Mouse (Mus musculus) urinary bladder, postnatal 0 days (tissue): ENCODE measurements around the gene Olfr723. TPM values are rescaled to one million over a fixed set of nuclear protein-coding genes. Genes with fewer than 3 reads are reported as not detected.

ENCODE experiments used
- polyA plus RNA-seq: library from polyadenylated mRNA; unstranded; fragments of >200 nt; fragmentation: Nextera tagmentation; extraction: Ambion mirVana; gene quantifications from 2 replicates; pipeline ENCODE4 v1.2.1, GENCODE M21; 2015

Gene Olfr723
- polyA plus RNA-seq: not detected in 2 replicates

DNA sequence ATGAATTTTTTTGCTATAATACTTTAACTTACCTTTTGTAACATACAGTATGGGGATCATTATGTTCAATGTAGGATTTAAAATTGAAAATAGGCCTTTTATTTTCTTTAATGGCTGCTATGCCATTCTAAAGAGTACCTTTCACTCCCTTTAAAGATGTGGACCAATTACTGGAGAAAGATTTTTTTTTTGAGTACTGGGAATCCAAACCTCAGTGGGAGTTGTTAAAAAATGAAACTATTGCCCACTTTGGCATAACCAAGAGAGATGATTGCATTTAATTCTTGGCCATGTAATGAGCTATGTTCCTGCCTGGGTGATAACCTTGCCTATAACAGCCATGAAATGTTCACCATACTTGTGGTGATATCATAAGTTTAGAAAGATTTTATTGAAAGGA, at the start of gene Olfr723:
Gene Olfr723, minus strand, starts transcription at position 101 of the 400 bp plus-strand sequence.

DNA sequence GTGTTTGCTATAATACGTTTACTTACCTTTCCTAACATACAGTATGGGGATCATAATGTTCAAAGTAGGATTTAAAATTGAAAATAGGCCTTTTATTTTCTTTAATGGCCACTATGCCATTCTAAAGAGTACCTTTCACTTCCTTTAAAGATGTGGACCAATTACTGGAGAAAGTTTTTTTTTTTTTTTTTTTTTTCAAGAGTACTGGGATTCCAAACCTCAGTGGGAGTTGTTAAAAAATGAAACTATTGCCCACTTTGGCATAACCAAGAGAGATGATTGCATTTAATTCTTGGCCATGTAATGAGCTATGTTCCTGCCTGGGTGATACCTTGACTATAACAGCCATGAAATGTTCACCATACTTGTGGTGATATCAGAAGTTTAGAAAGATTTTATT, 31.6 kb upstream of the Olfr723 start, which contains the start of gene Olfr724:
Gene Olfr724, minus strand, starts transcription at position 101 of the 400 bp plus-strand sequence.

DNA sequence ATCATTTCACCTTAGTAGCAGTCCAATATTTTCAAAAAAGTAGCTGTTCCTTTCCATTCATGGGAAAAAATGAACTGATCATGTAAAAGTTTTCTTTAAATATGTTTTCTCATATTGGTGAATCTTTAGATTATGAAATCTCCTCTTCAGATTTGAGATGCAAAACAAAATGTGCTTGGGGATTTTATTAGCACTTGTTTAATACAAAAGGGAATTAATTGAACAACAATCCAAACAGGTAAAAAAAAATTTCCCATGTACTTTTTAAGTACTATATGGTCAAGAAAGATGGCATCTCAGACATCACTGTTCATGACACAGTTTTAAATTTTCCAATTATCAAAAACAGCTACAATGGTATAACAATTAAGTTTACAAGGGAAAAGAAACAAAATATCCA, 29.7 kb downstream of the Olfr723 start, which contains the start of gene Olfr722:
Gene Olfr722, minus strand, starts transcription at position 101 of the 400 bp plus-strand sequence.

Other genes starting within 250 kb of the Olfr723 start
- gene Armh4, start 148.4 kb downstream of the Olfr723 start, polyA plus RNA-seq: 14.9 and 16.4 TPM in 2 replicates
- not detected in 2 replicates for gene Olfr722, start 29.8 kb downstream of the Olfr723 start, polyA plus RNA-seq
- not detected in 2 replicates for gene Olfr724, start 31.5 kb upstream of the Olfr723 start, polyA plus RNA-seq
- not detected in 2 replicates for gene Olfr725, start 108.6 kb upstream of the Olfr723 start, polyA plus RNA-seq
- gene Olfr726, start 159.2 kb upstream of the Olfr723 start, polyA plus RNA-seq: not detected in 2 replicates
- not detected in 2 replicates for gene Olfr727, start 191.4 kb upstream of the Olfr723 start, polyA plus RNA-seq
- gene Olfr728, start 210.9 kb upstream of the Olfr723 start, polyA plus RNA-seq: not detected in 2 replicates
- gene Olfr729, start 221.1 kb upstream of the Olfr723 start, polyA plus RNA-seq: not detected in 2 replicates